Mouse (Mus musculus) liver, embryonic 14.5 days (tissue): ENCODE data around the gene BC035044.

ENCODE experiments used
- CTCF ChIP-seq: IDR thresholded peaks from 2 replicates; pipeline ENCODE4 v1.5.1; 2016; ENCODE audit warnings: antibody characterized with exemption, low read depth, control low read depth
- EP300 ChIP-seq: IDR thresholded peaks from 2 replicates; pipeline ENCODE4 v1.6.1; 2016; ENCODE audit warnings: antibody characterized with exemption, low read depth

DNA sequence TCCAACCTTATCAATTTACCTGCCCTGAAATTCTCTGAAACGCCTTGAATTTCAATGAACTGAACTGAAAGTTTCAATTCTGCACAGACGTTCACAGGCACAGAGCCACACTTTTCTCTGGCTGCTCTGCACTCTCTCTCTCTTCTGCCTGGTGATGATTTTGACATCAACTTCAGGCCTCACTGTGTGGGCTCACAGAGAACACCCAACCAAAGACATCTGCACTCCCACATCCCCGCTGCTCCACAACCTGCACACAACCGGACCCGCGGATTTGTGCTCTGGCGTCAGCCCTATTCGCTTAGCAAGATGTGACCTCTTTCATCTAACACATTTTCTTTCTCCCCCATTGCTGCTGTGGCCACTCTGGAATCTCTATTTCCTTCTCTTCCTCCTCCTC is 46.8 kb downstream of the BC035044 start:
- TF ChIP-seq EP300 (no peak), CTCF (no peak)
